Mouse (Mus musculus) adrenal gland, adult 18-20 months (tissue): ENCODE data around the gene Hectd1. TPM values are rescaled to one million over a fixed set of nuclear protein-coding genes. Genes with fewer than 3 reads are reported as not detected.

Source experiments
- DNase-seq, 2 experiments: peaks; one replicate each; pipeline ENCODE4 v3.0.0; 2021 to 2022; ENCODE audit warnings: low spot score in 2 of 2
- total RNA-seq, 2 experiments: library from RNA; stranded (reverse); gene quantifications; 1 replicate in 1 of 2; 2 replicates in 1 of 2; pipeline ENCODE4 v1.2.3; 2021

Gene Hectd1
- total RNA-seq, 2 experiments from 2014 or later: 62.6 to 84.1 TPM

GRCm38 (mm10) chr12:51844771-51845256, 15.5 kb upstream of the Hectd1 start:
- DNase-seq: peak; percentile 94

- no peak for DNase-seq
Observed at GRCm38 (mm10) chr12:51843576-51844520, 14.5 kb upstream of the Hectd1 start.

GRCm38 (mm10) chr12:51842081-51842864, 12.9 kb upstream of the Hectd1 start:
- no peak for DNase-seq

GRCm38 (mm10) chr12:51839856-51840255, 10.5 kb upstream of the Hectd1 start:
- no peak for DNase-seq

GRCm38 (mm10) chr12:51835219-51835618, 5.9 kb upstream of the Hectd1 start:
- no peak for DNase-seq

GRCm38 (mm10) chr12:51831931-51832330, 2.6 kb upstream of the Hectd1 start:
- no peak for DNase-seq

GRCm38 (mm10) chr12:51831296-51831695, 2.0 kb upstream of the Hectd1 start:
- DNase-seq: no peak

- DNase-seq: no peak
Observed at GRCm38 (mm10) chr12:51830671-51831070, 1.3 kb upstream of the Hectd1 start.

- no peak for DNase-seq
Observed at GRCm38 (mm10) chr12:51830077-51830402, 704 bp upstream of the Hectd1 start.

GRCm38 (mm10) chr12:51828716-51829289, 533 bp downstream of the Hectd1 start:
- DNase-seq: peak in 1 of 2 experiments; percentile 62

- DNase-seq: no peak
Observed at GRCm38 (mm10) chr12:51827958-51828650, 1.2 kb downstream of the Hectd1 start.

- no peak for DNase-seq
Observed at GRCm38 (mm10) chr12:51825338-51825737, 4.0 kb downstream of the Hectd1 start.

- DNase-seq: no peak
Observed at GRCm38 (mm10) chr12:51823311-51823710, 6.0 kb downstream of the Hectd1 start.

- DNase-seq: peak in 1 of 2 experiments; percentile 27
Observed at GRCm38 (mm10) chr12:51822861-51823260, 6.5 kb downstream of the Hectd1 start.

- no peak for DNase-seq
Observed at GRCm38 (mm10) chr12:51822236-51822635, 7.1 kb downstream of the Hectd1 start.

GRCm38 (mm10) chr12:51821256-51821655, 8.1 kb downstream of the Hectd1 start:
- no peak for DNase-seq

- DNase-seq: no peak
Observed at GRCm38 (mm10) chr12:51819951-51820498, 9.3 kb downstream of the Hectd1 start.

GRCm38 (mm10) chr12:51817815-51818613, 11.3 kb downstream of the Hectd1 start:
- DNase-seq: no peak

- no peak for DNase-seq
Observed at GRCm38 (mm10) chr12:51811388-51812140, 17.8 kb downstream of the Hectd1 start.
